Mouse (Mus musculus): ENCODE results near the gene Mup11. TPM values are rescaled to one million over a fixed set of nuclear protein-coding genes. Genes with fewer than 3 reads are reported as not detected.
"Not testable (repeated sequence)": the region's sequence is repeated elsewhere in the genome, so short reads cannot be mapped to it uniquely, and the experiment has no call there.

Mup11 gene
- not detected in 2 replicates for polyA plus RNA-seq (2014; fragmentation: Nextera tagmentation; extraction: Ambion mirVana)

GRCm38 (mm10) chr4:60662311-60662710 lies at the start of gene Mup11:
Mup11 (minus strand) TSS chr4:60662411.
- not testable (repeated sequence) for H3K27me3 ChIP-seq (replicated peaks; ENCODE audit: control insufficient read depth, insufficient read depth, low read length); DNase-seq (ENCODE audit: low spot score)
- 78% methylated on average over 3 of the region's 5 CpGs for WGBS

More at GRCm38 (mm10) chr4:60662311-60662710, at the start of gene Mup11:
- H3K9ac ChIP-seq (ENCODE audit: low read depth, low read length); H3K4me3 ChIP-seq (ENCODE audit: low read depth, low read length); H3K4me2 ChIP-seq (ENCODE audit: low read depth, low read length); H3K36me3 ChIP-seq (ENCODE audit: control insufficient read depth, insufficient read depth, low read length); ATAC-seq (ENCODE audit: low read depth); H3K27ac ChIP-seq (replicated peaks; ENCODE audit: low read depth, low read length); H3K4me1 ChIP-seq (ENCODE audit: control insufficient read depth, insufficient read depth, low read length); H3K9me3 ChIP-seq (ENCODE audit: control insufficient read depth, low read length): not testable (repeated sequence)

Other genes with a start within 250 kb of the Mup11 start
- 0.50 TPM in 1 of 2 replicates, not detected in the other for gene Mup9, start 240.5 kb downstream of the Mup11 start, polyA plus RNA-seq (2014; fragmentation: Nextera tagmentation; extraction: Ambion mirVana)
- gene Mup1, start 160.5 kb downstream of the Mup11 start, polyA plus RNA-seq (2014; fragmentation: Nextera tagmentation; extraction: Ambion mirVana) = not detected in 2 replicates
- not detected in 2 replicates for gene Mup10, start 80.2 kb downstream of the Mup11 start, polyA plus RNA-seq (2014; fragmentation: Nextera tagmentation; extraction: Ambion mirVana)
- not detected in 2 replicates for gene Mup12, start 78.9 kb upstream of the Mup11 start, polyA plus RNA-seq (2014; fragmentation: Nextera tagmentation; extraction: Ambion mirVana)
- gene Mup22, start 159.1 kb upstream of the Mup11 start, polyA plus RNA-seq (2014; fragmentation: Nextera tagmentation; extraction: Ambion mirVana) = 0.46 TPM in 1 of 2 replicates, not detected in the other